Mouse (Mus musculus): ENCODE measurements around the gene Adamtsl1.

DNA sequence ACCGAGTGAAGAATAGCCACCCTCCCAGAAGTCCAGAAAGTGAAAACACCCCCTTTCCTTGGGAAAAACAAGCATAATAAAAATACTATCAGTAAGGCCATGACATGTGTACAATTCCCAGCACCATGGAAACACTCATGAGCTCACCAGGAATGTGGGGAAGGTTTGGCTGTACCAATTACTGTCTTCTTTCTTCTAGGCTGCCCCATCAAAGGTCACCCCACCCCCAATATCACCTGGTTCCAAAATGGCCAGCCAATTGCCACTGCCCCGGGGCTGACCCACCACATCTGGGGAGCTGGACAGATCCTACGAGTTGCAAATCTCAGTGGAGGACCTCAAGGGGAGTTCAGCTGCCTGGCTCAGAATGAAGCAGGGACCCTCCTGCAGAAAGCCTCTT, 899.4 kb downstream of the Adamtsl1 start:
- no peak for TF ChIP-seq CTCF (IDR thresholded peaks at IDR 0.05; ENCODE audit: low read depth)
- no peak for TF ChIP-seq EP300 (IDR thresholded peaks at IDR 0.05; ENCODE audit: low read depth)
